Mouse (Mus musculus): ENCODE data around the gene Prpf8.

Gene Prpf8

GRCm38 (mm10) chr11:75508162-75508561, 21.5 kb downstream of the Prpf8 start:
- no peak for DNase-seq (ENCODE audit: low spot score in 2 of 2)

- DNase-seq (ENCODE audit: low spot score in 2 of 2), result no peak
Observed at GRCm38 (mm10) chr11:75508904-75509303, 22.3 kb downstream of the Prpf8 start.

- peak in 1 of 2 experiments; percentile 42 for DNase-seq (ENCODE audit: low spot score in 2 of 2)
Observed at GRCm38 (mm10) chr11:75509741-75510626, 23.4 kb downstream of the Prpf8 start, which contains the start of gene Rilp. Rilp (plus strand) TSS chr11:75510094.

DNA sequence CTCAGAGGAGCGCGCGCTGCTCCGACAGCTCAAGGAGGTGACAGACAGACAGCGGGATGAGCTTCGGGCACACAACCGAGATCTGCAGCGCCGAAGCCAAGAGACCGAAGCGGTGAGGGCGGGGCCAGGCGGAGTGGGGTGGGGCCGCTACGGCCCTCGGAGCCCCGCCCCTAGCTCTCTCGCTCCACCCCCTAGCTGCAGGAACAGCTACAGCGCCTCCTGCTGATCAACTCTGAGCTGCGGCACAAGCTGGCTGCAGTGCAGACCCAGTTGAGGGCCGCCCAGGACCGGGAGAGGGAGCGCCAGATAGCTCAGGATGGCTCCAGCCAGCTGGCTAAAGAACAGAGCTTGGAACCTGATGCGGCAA, 24.0 kb downstream of the Prpf8 start:
- DNase-seq (ENCODE audit: low spot score in 2 of 2), result peak; percentile 86

GRCm38 (mm10) chr11:75511213-75511612, 24.6 kb downstream of the Prpf8 start:
- DNase-seq (ENCODE audit: low spot score in 2 of 2), result no peak

- no peak for DNase-seq (ENCODE audit: low spot score in 2 of 2)
Observed at GRCm38 (mm10) chr11:75512301-75513018, 25.8 kb downstream of the Prpf8 start.

DNA sequence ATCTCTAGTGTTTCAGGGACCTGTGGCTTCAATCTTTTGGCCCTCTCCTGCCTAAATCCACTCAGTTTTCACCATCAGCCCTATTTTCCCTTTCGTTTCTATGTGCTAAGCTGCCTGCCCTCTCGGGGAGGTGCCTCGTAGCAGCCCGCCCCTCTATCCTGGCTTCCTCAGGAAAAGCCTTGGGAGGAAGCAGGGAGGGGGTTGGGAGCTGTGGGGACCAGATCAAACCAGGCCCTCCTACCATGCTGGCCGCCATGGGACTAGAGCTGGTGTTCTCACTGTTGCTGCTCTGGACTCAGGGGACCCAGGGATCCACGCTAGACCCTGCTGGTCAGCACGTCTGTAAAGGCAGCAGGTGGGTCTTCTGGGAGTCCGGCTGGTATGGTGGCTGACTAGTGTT, 26.7 kb downstream of the Prpf8 start, which contains the start of gene Scarf1:
Scarf1 (plus strand) TSS at position 205 of the 400 bp plus-strand sequence.
- no peak for DNase-seq (ENCODE audit: low spot score in 2 of 2)

- DNase-seq (ENCODE audit: low spot score in 2 of 2), result no peak
Observed at GRCm38 (mm10) chr11:75515186-75515585, 28.6 kb downstream of the Prpf8 start.

DNA sequence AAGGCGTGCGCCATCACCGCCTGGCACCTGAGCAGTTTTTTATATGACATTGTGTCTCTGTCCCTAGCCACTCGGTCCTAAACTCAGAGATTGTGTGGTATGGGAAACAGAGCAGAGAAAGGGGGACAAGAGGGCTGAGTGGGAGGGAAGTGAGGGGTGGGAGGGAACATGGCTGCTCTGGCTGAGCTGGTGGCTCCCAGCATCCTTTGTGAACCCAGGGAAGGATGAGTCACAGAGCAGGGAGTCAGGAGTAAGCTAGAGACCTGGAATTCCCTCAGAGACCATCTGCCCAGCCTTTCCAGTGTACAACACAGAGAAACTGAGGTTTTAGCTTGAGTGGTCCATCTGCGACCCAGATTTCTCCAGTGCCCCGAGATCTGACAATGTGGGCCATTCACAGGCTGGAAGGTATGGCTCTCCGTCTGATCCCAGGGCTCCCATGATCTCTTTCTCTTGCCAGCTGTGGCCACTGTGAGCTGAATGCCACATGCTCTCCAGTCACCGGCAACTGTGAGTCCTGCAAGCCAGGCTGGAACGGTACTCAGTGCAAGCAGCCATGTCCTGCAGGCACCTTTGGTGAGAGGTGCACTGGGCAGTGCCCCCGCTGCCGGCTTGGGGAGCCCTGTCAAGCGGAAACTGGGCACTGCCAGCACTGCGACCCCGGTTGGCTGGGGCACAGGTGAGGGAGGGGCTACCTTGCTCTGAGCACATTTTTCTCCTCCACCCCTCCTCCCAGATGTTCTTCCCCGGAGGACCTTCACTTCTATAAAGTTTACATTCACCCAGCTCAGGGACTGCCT, 33.4 kb downstream of the Prpf8 start:
- DNase-seq (ENCODE audit: low spot score in 2 of 2), result no peak

DNA sequence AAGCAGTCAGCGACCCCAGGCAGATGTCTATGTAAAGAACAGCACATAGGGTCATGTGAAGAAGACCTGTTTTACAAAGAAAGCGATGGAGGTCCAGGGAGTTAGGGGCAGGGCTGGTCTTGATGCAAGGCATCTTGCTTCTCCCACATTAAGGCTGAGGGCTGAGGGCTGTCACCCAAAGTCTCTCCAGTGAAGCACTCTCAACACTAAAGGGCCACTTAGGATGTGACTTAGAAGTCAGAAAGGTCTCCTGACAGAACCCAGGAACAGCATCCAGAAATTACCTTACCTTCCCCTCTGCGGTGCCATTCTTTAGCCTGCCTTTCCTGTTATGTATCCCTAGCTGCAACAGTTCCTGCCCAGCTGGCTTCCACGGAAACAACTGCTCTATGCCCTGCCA, 35.0 kb downstream of the Prpf8 start:
- DNase-seq (ENCODE audit: low spot score in 2 of 2), result no peak

GRCm38 (mm10) chr11:75522793-75523192, 36.2 kb downstream of the Prpf8 start:
- DNase-seq (ENCODE audit: low spot score in 2 of 2), result no peak

DNA sequence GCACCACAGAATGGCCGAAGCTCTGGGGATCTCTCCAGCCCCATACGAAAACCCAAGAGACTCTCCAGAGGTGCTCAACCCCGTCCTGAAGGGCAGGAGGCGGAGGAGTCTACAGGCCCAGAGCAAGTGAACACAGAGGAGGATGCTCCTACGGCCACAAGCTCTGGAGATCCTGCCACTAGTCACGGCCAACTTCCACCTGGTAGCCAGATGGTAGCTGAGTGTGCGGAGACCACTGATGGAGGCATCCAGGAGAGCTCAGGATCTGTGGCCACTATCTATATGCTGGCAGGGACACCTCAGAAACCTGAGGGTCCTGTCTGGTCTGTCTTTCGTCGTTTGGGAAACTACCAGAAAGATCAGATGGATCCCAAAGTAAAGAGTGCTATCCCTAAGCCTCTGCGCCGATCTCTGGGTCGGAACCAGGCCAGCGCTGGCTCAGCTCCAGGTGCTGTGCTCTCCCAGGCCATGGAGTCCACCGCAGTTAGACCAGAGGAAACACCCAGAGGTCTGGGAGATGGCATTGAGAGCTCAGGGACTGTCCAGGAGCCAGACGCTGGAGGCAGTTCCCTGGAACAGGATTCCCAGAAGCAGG, 39.0 kb downstream of the Prpf8 start:
- no peak for DNase-seq (ENCODE audit: low spot score in 2 of 2)

DNA sequence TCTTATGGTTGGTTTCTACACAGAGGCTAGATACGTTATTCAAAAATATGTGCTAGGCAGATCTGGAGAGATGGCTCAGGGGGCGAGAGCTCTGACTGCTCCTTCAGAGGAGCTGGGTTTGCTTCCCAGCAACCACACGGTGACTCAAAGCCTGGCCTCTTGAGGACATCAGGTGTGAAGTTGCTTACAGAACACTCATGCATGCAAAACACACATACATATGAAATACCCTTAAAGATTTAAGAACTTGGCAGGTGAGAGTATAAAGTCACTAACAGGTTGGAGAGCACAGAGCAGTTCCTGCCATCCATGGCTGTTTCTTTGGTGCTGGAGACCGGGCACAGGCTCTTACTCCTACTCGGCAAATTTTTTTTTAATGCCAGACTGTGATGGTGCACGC, 40.3 kb downstream of the Prpf8 start:
- DNase-seq (ENCODE audit: low spot score in 2 of 2), result no peak

- no peak for DNase-seq (ENCODE audit: low spot score in 2 of 2)
Observed at GRCm38 (mm10) chr11:75529771-75530170, 43.2 kb downstream of the Prpf8 start.

GRCm38 (mm10) chr11:75530325-75530724, 43.7 kb downstream of the Prpf8 start:
- DNase-seq (ENCODE audit: low spot score in 2 of 2), result peak; percentile 97 to 100

GRCm38 (mm10) chr11:75530845-75531373, 44.3 kb downstream of the Prpf8 start:
- no peak for DNase-seq (ENCODE audit: low spot score in 2 of 2)

DNA sequence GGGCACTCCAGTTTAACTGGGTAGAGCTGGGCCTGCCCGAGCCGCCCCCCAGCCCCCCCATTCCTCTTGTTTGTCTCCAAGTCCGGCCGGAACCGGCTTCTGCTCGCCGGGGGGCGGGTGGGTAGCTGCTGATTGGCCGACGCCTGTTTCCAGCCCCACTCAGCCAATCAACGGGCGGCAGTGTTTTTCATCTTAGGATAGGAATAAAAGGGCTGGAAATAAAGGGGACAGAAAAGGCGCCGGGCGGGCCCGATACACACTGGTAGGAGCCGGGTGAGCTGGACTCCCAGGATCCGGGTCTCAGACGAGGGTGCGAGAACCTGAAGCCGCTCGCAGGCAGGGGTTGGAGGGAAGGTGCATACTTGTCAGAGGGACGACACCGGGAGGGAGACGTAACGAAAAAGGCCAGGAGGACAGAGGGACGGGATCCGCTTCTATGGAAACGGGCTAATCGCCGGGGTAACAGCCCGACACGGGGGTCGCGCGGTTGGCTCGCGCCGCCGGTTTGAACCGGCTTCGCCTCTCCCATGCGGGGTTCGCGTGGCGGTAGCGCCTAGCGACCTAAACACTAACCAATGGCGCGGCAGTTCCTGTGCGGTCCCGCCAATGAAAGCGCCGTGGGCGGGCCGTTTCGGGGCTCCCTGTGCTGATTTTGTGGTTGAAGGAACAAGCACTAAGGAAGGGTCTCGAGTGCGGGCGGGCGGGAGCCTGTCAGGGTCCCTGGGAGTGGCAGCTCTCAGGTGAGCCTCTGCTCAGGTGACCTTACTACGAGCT, 45.0 kb downstream of the Prpf8 start, which contains the start of gene Slc43a2:
Slc43a2 (plus strand) TSS at position 226 of the 774 bp plus-strand sequence.
- DNase-seq (ENCODE audit: low spot score in 2 of 2), result peak; percentile 97 to 98

- DNase-seq (ENCODE audit: low spot score in 2 of 2), result peak; percentile 38 to 60
Observed at GRCm38 (mm10) chr11:75532340-75533277, 46.0 kb downstream of the Prpf8 start.

GRCm38 (mm10) chr11:75533314-75534015, 46.8 kb downstream of the Prpf8 start:
- no peak for DNase-seq (ENCODE audit: low spot score in 2 of 2)
